Mouse (Mus musculus) small intestine, adult 2 months (tissue): Measurements from ENCODE around the gene Galnt3. TPM values are rescaled to one million over a fixed set of nuclear protein-coding genes. Genes with fewer than 3 reads are reported as not detected.

Experiments
- H3K27ac ChIP-seq: fragments of 200-500 bp; 2 replicates; pipeline ENCODE4 v1.5.1; 2012; ENCODE audit warnings: low read depth, low read length, control low read depth, inconsistent platforms; ENCODE audit not compliant: insufficient read depth
- H3K27me3 ChIP-seq: fragments of 200-500 bp; 2 replicates; pipeline ENCODE4 v1.6.1; 2012; ENCODE audit warnings: mild to moderate bottlenecking, moderate library complexity, low read length, inconsistent platforms; ENCODE audit not compliant: control insufficient read depth, insufficient read depth
- H3K36me3 ChIP-seq: fragments of 200-500 bp; 2 replicates; pipeline ENCODE4 v1.6.1; 2012; ENCODE audit warnings: mild to moderate bottlenecking, low read length, control low read depth, inconsistent platforms; ENCODE audit not compliant: control insufficient read depth, insufficient read depth
- H3K4me1 ChIP-seq: fragments of 200-500 bp; 2 replicates; pipeline ENCODE4 v1.6.1; 2012; ENCODE audit warnings: low read length, inconsistent platforms, mixed read lengths; ENCODE audit not compliant: control insufficient read depth, insufficient read depth, insufficient read length
- H3K4me3 ChIP-seq: fragments of 200-500 bp; 2 replicates; pipeline ENCODE4 v1.5.1; 2012; ENCODE audit warnings: low read depth, mild to moderate bottlenecking, control low read depth, inconsistent platforms, low read length, moderate library complexity
- CTCF ChIP-seq: fragments of 200-500 bp; IDR thresholded peaks from 2 replicates; pipeline ENCODE4 v1.5.1; 2012; ENCODE audit warnings: low read depth, mild to moderate bottlenecking, control low read depth, inconsistent platforms, low read length, moderate library complexity, mixed read lengths; ENCODE audit not compliant: insufficient replicate concordance, insufficient read length; ENCODE audit errors: extremely low read depth
- POLR2A ChIP-seq: fragments of 200-500 bp; IDR thresholded peaks from 2 replicates; pipeline ENCODE4 v1.6.1; 2012; ENCODE audit warnings: low read depth, mild to moderate bottlenecking, control low read depth, inconsistent platforms, low read length, moderate library complexity
- WGBS: fragments of 180-500 bp; shearing (Covaris S2); methylation state at CpG from one replicate; pipeline ENCODE4 v1.1.7; 2018; 5-methylcytosine and 5-hydroxymethylcytosine counted together
- polyA plus RNA-seq: library from polyadenylated mRNA; depleted of rRNA; stranded (reverse); fragments of >200 nt; gene quantifications from 2 replicates; pipeline ENCODE4 v1.2.3, GENCODE M21; 2012

Galnt3 gene
- polyA plus RNA-seq, 1 experiment: 4.4 TPM

DNA sequence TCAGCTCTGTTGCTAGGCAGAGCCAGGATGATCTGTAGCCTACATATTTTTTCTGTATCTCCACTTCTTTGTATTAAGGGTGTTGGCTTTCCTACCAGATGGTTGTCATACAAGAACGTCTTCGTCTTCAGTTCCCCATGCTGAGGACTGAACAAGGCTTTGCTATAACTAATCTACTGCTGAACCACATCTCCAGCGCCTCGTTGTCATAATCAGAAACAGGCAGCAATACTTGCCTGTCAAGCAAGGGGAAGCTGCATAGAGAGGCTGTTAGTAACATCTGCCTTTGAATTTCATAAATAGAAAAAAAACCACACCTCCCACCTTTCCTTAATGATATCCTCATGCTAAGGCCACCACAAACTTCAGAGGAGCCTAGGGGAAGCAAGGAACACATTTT lies 15.5 kb upstream of the Galnt3 start:
- no peaks in the 10 kb centered on the region for H3K27me3 ChIP-seq
- H3K4me1 ChIP-seq: peaks cover 4% of the 10 kb centered on the region; the same call in 1 of the 2 replicates
- 81% methylated on average over 4 of the region's 4 CpGs for WGBS
- H3K27ac ChIP-seq: no peak overlapping the region
- no peaks in the 10 kb centered on the region for H3K36me3 ChIP-seq
- TF ChIP-seq CTCF: no peak
- no peak for TF ChIP-seq POLR2A
- no peak overlapping the region for H3K4me3 ChIP-seq

DNA sequence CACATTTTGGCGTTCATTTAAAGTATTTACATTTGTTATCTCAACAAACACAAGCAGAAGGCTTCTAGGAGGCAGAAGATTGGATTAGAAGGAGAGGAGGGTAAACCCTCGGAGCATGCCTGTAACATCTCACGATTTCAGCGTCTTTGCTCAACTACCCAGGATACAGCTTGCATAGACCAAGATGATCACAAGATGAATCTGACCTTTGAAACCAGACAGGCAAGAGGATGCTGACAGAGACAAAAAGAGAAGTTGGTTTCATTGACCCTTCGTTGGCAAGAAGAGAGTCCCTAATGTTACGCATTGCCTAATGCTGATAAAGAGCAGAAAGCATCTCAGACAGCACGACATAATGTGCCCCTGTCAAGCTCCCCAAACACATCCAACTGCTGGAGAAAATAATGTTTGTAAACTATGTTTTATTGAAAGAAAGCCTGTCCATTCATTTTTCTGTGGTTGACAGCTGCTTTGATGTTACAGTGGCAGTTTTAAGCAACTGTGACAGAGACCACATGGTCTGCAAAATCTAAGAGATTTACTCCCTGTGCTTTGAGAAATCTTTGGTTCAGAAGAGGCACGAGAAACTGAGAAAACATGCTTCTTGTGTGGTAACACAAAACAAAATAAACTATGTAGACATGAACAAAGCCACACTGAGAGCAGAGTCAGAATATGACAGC lies 7.2 kb upstream of the Galnt3 start:
- Histone ChIP-seq H3K27ac (no peak overlapping the region), H3K36me3 (no peaks in the 10 kb centered on the region), H3K27me3 (no peaks in the 10 kb centered on the region), H3K4me3 (no peak overlapping the region), H3K4me1 (no peaks in the 10 kb centered on the region)
- 42% methylated on average over 8 of the region's 8 CpGs for WGBS
- no peak for TF ChIP-seq CTCF

DNA sequence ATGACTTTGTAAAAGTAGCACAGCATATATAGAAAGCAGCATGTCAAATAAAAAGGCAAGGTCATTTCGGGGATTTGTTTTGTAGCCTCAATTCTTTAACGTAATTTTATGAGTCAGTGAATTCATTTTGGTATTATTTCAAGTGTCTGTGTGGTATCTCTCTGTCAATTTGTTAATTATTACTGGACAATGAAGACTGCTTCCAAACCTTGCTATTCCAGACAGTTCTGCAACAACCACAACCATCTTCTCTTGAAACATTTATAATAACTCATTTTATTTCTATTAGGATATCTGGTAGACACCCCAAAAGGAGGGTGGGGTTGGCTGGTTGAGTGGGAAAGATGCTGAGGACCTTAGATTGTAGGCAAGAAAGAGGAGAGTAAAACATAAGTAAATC lies 4.1 kb upstream of the Galnt3 start:
- 76% methylated on average over 2 of the region's 2 CpGs for WGBS
- no peaks in the 10 kb centered on the region for H3K4me1 ChIP-seq
- H3K36me3 ChIP-seq: no peaks in the 10 kb centered on the region
- no peak overlapping the region for H3K4me3 ChIP-seq
- 0 out of 2 replicates have a peak, but pooled peaks cover 3% of the 10 kb centered on the region for H3K27me3 ChIP-seq
- no peak overlapping the region for H3K27ac ChIP-seq
- no peak for TF ChIP-seq CTCF
- no peak for TF ChIP-seq POLR2A

GRCm38 (mm10) chr2:66127541-66127940 lies 2.7 kb upstream of the Galnt3 start:
- Histone ChIP-seq H3K27me3 (0 out of 2 replicates have a peak, but pooled peaks cover 3% of the 10 kb centered on the region), H3K4me1 (no peaks in the 10 kb centered on the region), H3K36me3 (no peaks in the 10 kb centered on the region), H3K4me3 (no peak overlapping the region), H3K27ac (no peak overlapping the region)
- no peak for TF ChIP-seq POLR2A
- WGBS: 36% methylated on average over 1 of the region's 1 CpGs

DNA sequence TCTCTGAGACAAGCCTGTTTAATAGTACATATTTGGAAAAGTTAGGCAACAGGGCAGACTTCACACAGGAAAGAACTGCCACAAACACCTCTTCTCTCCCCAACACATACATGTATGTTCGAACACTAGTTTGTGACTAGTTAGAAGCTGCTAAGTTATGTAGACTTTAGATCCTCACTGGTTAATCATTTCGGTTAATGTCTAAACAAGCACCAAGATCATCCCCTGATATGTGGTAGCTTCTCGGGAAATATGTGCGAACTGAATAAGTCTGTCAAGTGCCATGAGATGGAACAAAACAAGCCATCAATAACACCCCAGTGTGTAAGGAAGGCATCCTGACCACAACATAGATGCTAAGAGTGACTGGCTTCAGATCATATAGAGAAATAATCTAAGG lies 2.1 kb upstream of the Galnt3 start:
- Histone ChIP-seq H3K36me3 (no peaks in the 10 kb centered on the region), H3K4me3 (no peak overlapping the region), H3K27ac (no peak overlapping the region), H3K27me3 (0 out of 2 replicates have a peak, but pooled peaks cover 3% of the 10 kb centered on the region), H3K4me1 (no peaks in the 10 kb centered on the region)
- 89% methylated on average over 4 of the region's 4 CpGs for WGBS
- TF ChIP-seq CTCF (no peak), POLR2A (no peak)

GRCm38 (mm10) chr2:66123756-66124589 lies 821 bp downstream of the Galnt3 start:
- Histone ChIP-seq H3K27me3 (0 out of 2 replicates have a peak, but pooled peaks cover 3% of the 10 kb centered on the region), H3K4me1 (no peaks in the 10 kb centered on the region), H3K36me3 (no peaks in the 10 kb centered on the region), H3K4me3 (peak overlapping the region; percentile 90), H3K27ac (peak overlapping the region; percentile 19; the same call in 1 of the 2 replicates)
- 1% methylated on average over 56 of the region's 57 CpGs for WGBS
- TF ChIP-seq POLR2A: no peak
- TF ChIP-seq CTCF: no peak

DNA sequence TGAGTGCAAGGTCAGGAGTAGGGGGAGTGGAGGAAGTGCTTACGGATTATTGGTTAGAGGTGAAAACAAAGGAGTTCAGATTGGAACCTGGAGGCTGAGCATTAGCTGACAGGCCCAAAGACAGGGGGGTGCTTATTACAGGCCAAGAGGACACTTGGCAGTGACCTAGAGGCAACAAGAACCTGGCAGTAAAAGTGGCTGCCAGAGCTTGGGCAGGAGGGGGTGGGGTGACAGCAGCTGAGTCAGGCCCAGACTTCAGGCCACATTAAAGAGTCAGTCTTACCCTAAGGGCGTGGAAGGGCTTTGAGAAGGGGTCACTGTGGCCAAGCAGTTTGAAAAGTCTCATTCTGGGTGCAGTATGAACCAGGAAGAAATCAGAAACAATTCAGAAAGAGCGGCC lies 7.1 kb downstream of the Galnt3 start:
- H3K4me1 ChIP-seq: peaks cover 3% of the 10 kb centered on the region; the same call in 1 of the 2 replicates
- WGBS: 37% methylated on average over 3 of the region's 3 CpGs
- no peak overlapping the region for H3K4me3 ChIP-seq
- H3K27ac ChIP-seq: no peak overlapping the region
- no peaks in the 10 kb centered on the region for H3K27me3 ChIP-seq
- no peaks in the 10 kb centered on the region for H3K36me3 ChIP-seq
- no peak for TF ChIP-seq POLR2A
- TF ChIP-seq CTCF: no peak
